Mouse (Mus musculus): Measurements from ENCODE around the gene Tspan13. TPM values are rescaled to one million over a fixed set of nuclear protein-coding genes. Genes with fewer than 3 reads are reported as not detected.
A peak's percentile ranks its signal among the peaks of the same experiment; 100 is the strongest.

Gene Tspan13
- total RNA-seq, 2 experiments from 2014 or later: 197 to 200 TPM

DNA sequence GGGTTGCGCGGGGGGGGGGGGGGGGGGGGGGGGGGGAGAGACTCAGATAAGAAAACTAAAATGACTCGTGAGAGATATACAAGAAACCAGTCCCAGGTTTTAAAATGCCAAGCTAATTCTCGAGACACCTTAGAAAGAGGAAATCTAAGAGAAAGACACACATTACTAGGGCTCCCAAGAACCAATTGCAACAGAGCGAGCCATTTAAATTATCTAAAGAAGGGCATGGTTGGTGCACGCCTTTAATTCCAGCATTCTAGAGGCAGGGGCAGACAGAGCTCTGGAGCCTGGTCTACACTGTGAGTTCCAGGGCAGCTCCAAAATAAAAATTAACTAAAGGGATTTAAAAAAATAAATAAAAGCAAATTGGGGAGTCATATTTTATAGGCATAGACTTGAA lies 12.6 kb downstream of the Tspan13 start:
- peak overlapping the region; percentile 59; the same call in 1 of the 2 replicates for H3K27ac ChIP-seq

DNA sequence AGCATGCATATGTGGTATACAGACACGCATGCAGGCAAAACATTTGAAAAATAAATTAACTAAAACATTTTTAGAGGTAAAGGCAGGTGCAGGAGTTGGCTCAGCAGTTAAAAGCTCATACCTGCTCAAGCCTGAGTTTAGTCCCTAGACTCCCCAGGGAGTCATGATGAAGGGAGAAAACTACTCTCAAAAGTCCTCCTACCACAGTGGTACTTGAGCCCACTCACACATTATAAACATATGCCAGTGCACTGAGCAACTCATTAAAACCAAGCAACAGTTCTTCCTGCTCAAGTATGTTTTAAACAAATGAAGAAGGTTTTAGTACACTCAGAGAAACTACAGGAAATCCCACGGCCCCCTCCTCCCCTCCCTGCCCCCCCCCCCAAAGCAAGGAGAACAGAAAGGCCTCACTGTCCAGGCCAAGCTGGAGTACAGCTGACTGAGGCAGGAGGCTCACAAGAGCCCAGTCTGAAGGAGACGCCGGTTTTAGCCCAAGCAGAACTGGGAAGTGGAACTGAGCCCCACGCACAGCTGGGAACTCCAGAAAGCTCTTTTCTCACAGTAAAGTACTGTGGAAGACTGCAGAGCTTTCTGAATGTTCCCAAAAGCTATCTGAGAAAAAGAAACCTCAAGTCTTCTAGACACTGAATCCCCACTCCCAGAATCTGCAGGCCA lies 13.2 kb downstream of the Tspan13 start:
- intact Hi-C loops (cut with DNase I): loop anchor here (1.0 to 5.0 kb wide), 3 partner anchors 11 to 83 kb away; no protein-coding TSS in a partner anchor
- peak overlapping the region; percentile 76 for H3K27ac ChIP-seq
- no peak overlapping the region for H3K4me3 ChIP-seq
- DNase-seq (ENCODE audit: extremely low spot score in 1 of 2, low spot score in 2 of 2): peak in 1 of 2 experiments; percentile 40
- TF ChIP-seq CTCF (IDR thresholded peaks at IDR 0.05): no peak

More for the DNA sequence above, 12.6 kb downstream of the Tspan13 start:
- DNase-seq (ENCODE audit: extremely low spot score in 1 of 2, low spot score in 2 of 2): no peak
- TF ChIP-seq CTCF (IDR thresholded peaks at IDR 0.05): no peak
- no peak overlapping the region for H3K4me3 ChIP-seq
- intact Hi-C loops (cut with DNase I): loop anchor here (1.0 to 5.0 kb wide), 3 partner anchors 11 to 83 kb away; no protein-coding TSS in a partner anchor

DNA sequence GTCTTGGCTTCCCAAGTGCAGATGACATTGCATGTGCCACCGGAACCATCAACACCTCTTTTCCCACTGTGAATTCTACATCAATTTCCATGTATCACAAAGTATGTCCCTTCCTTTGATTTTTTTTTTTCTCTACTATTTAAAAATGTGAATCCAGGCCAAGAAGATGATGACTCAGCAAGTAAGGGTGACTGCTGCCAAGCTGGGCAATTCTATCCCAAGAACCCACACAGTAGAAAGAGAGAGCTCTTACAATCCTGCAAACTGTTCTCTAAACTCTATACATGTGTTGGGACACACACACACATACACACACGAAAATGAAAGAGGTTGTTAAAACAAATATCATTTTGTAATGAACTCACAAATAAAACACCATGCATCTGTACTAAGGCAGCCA lies 15.1 kb downstream of the Tspan13 start:
- intact Hi-C loops (cut with DNase I): loop anchor here (2.0 to 5.0 kb wide), 2 partner anchors 85 to 130 kb away; partner anchors contain the start of gene Ankmy2
- DNase-seq (ENCODE audit: extremely low spot score in 1 of 2, low spot score in 2 of 2): no peak
- H3K27ac ChIP-seq: peak overlapping the region; percentile 59
- H3K4me3 ChIP-seq: no peak overlapping the region
- TF ChIP-seq CTCF (IDR thresholded peaks at IDR 0.05): no peak

DNA sequence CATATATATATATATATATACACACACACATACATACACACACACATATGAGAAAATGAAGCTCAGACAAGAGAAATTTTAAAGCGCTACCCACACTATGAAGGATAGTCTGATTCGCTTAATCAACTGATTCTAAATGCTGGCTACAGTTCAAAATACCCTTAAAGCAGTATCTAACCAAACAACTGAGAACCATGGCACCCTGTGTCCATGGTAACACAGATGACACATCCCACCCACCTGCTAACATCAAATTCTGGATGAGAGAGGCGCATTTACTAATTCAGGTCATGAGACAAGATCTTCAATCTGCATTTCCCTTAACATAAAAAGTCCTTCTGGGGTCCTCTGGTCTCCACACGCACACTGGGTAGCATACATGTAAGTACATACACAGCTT lies 16.2 kb downstream of the Tspan13 start:
- DNase-seq (ENCODE audit: extremely low spot score in 1 of 2, low spot score in 2 of 2): no peak
- intact Hi-C loops (cut with DNase I): loop anchor here (2.0 to 5.0 kb wide), 2 partner anchors 86 to 131 kb away; partner anchors contain the start of gene Ankmy2

DNA sequence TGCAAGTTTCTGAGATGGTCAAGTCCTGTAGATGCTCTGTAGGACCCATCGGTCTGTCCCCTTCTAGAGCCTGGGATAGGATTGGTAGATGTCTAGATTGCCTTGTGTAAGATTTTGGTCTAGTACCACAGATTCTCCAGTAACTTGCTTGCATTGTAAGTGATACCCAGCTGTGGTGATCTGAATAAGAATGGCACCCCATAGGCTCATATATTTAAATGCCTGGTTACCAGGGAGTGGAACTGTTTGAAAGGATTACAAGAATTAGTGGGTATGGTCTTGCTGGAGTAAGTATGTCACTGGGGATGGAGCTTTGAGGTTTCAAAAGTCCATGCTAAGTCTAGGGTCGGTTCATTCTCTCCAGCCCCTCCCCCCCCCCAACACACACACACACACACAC lies 21.6 kb downstream of the Tspan13 start:
- intact Hi-C loops (cut with DNase I): no loop called here
- no peak for TF ChIP-seq CTCF (IDR thresholded peaks at IDR 0.05)
- Histone ChIP-seq H3K4me3 (no peak overlapping the region), H3K27ac (no peak overlapping the region)
- DNase-seq (ENCODE audit: extremely low spot score in 1 of 2, low spot score in 2 of 2): no peak

More for the DNA sequence above, 16.2 kb downstream of the Tspan13 start:
- no peak for TF ChIP-seq CTCF (IDR thresholded peaks at IDR 0.05)
- H3K27ac ChIP-seq: no peak overlapping the region
- H3K4me3 ChIP-seq: no peak overlapping the region

DNA sequence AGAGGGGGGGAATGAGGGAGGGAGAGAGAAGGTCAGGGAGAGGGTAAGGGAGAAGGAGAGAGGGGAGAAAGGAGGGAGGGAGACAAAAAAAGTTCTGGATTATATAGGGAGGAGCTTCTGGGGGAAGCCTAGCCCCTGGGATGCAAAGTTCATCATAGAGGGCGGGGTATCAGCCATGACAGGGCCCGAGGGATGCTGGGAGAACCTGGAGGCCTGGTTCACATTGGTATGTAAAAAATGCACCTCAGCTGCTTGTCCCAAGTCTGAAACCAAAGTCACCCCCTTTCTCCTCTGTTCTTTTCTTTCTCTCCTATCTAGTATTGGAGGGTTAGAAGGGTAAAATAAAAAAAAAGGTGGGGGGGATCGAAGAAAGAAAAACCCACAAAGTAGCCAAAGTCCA lies 22.2 kb downstream of the Tspan13 start:
- no peak for DNase-seq (ENCODE audit: extremely low spot score in 1 of 2, low spot score in 2 of 2)
- Histone ChIP-seq H3K4me3 (no peak overlapping the region), H3K27ac (no peak overlapping the region)
- intact Hi-C loops (cut with DNase I): no loop called here
- TF ChIP-seq CTCF (IDR thresholded peaks at IDR 0.05): no peak

DNA sequence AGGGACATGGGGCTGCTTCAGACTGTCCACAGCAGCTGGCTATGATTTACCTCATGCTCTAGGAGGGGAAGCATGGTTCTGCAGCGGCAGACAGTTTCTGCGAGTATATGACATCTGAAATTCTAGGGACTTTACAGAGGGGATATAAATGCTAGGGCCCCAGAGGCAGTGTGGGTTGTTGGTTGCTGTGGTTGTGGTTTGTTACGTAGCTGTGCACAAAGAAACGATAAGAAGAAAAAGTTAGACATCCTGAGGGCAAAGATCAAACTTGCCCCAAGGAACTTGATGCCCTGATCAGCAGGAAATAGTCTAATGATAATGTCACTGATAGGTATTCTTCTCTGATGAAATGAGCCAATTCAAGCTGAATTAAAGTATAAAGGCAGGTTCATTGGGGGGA lies 22.7 kb downstream of the Tspan13 start:
- Histone ChIP-seq H3K4me3 (no peak overlapping the region), H3K27ac (no peak overlapping the region)
- intact Hi-C loops (cut with DNase I): no loop called here
- TF ChIP-seq CTCF (IDR thresholded peaks at IDR 0.05): no peak
- no peak for DNase-seq (ENCODE audit: extremely low spot score in 1 of 2, low spot score in 2 of 2)

DNA sequence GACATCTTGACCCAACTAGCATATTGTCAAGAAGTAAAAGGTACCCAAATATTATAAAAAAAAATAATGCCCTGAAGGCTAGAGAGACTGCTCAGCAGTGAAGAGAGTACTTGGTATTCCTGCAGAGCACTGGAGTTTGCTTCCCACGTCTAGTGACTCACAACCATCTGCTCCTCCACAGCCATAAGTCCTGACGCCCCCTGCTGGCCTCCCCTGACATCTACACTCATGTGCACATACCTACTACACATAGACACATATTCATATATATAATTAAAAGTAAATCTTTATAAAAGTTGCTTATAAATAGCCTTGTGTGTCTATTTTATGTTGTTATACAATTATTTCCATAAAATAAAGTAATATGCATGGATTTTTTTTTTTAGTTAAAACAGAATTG lies 24.5 kb downstream of the Tspan13 start:
- intact Hi-C loops (cut with DNase I): no loop called here
- H3K27ac ChIP-seq: no peak overlapping the region
- peak; percentile 36 for TF ChIP-seq CTCF (IDR thresholded peaks at IDR 0.05)
- H3K4me3 ChIP-seq: no peak overlapping the region
- DNase-seq (ENCODE audit: extremely low spot score in 1 of 2, low spot score in 2 of 2): peak in 1 of 2 experiments; percentile 34

DNA sequence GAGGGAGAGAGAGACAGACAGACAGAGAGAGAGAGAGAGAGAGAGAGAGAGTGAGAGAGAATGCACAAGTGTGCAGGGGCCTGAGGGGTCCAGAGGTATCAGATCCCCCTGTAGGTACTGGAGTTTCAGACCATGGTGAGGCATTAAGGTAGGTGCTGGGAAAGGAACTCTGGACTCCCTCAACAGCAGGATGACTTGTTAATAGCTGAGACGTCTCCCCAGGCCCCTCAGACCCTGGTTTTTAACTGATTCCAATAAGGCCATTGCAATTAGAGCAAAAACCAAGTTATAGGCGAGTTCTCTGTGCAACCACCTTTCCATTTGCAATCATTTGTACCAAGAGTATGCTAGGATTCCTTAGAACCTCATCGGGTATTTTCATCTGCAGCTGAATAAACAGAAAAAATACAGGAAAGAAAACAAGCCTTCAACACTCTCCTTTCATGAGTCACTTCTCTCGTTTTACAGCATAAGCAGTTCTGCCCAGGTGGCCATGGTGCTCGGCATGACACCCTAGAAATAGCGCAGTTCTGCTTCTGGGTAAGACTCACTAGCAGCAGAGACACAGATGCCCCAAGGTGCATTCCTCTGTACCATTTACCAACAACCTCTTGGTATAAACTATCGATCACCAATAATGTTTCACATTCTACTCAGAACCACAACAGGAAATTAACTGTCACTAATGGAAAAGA lies 28.9 kb downstream of the Tspan13 start:
- no peak for DNase-seq (ENCODE audit: extremely low spot score in 1 of 2, low spot score in 2 of 2)
- H3K27ac ChIP-seq: no peak overlapping the region
- intact Hi-C loops (cut with DNase I): no loop called here
- TF ChIP-seq CTCF (IDR thresholded peaks at IDR 0.05): no peak
- no peak overlapping the region for H3K4me3 ChIP-seq

DNA sequence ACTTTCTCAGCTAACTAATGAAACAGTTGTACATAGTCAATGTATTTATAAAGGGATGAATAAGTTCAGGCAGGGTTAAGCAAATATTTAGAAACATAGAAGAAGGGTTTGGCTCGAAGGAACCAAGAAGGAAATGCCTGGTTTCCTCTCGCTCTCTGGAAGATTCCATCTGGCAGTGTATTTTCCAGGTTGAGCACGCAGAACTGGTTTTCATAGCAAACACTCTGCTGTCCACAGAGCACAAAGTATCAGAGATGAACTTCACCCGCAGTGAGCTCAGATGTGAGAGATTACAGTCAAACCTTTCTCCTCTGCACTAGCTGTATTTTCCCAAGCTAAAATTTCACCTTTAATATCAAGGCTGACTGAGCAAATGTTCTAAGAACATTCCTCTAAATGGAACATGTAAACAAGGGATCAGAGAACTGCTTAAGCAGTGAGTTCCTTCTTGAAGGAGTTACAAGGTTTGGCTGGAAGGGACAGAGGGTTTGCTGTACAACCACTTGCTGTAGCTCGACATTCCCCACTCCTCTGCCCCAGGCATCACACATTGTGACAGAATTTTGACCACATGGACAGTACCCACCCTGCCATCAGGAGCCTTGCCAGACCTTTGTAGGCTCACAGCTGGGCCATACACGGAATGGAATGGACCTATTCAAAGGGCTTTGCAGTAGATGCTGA lies 33.8 kb downstream of the Tspan13 start:
- Histone ChIP-seq H3K4me3 (no peak overlapping the region), H3K27ac (no peak overlapping the region)
- DNase-seq (ENCODE audit: extremely low spot score in 1 of 2, low spot score in 2 of 2): no peak
- intact Hi-C loops (cut with DNase I): no loop called here
- TF ChIP-seq CTCF (IDR thresholded peaks at IDR 0.05): no peak

DNA sequence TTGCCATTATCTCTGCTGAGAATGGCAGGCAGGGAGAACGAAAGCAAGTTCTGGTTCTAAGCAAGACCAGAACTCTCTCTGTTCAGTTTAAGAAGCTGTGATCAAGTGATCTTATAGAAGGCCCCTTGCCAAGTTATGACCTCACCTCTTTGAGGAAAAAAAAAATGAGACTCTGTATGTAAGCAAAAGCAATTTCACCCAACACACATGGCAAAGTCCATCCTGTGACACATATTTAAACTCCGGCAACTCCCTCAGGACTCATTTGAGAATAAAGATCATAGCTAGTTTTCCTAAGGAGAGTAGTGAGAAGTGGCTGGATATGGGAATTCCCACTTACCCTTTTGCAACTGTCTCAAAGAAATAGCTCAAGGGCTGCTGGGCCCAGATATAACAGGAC lies 34.7 kb downstream of the Tspan13 start:
- no peak for TF ChIP-seq CTCF (IDR thresholded peaks at IDR 0.05)
- H3K27ac ChIP-seq: no peak overlapping the region
- no peak overlapping the region for H3K4me3 ChIP-seq
- no peak for DNase-seq (ENCODE audit: extremely low spot score in 1 of 2, low spot score in 2 of 2)
- intact Hi-C loops (cut with DNase I): no loop called here

DNA sequence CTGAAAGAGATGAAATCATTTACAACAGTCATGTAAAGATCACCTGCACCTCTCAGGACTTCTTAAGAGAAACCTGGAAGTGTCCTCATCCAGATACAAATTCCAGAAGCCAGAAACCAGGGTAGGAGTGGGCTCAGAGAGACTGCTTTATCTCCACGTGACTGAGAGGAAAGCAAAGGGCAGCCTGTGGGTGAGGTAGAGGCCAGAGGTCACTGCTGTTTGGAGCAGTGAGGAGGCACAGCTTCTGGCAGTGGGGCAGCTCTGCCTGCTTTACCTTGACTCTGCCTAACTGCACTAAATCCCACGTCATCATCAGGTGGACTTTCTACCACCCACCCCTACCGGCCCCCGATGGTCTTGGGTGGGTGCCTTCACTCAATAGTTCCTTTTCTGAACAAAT lies 37.6 kb downstream of the Tspan13 start:
- Histone ChIP-seq H3K27ac (no peak overlapping the region), H3K4me3 (no peak overlapping the region)
- no peak for TF ChIP-seq CTCF (IDR thresholded peaks at IDR 0.05)
- DNase-seq (ENCODE audit: extremely low spot score in 1 of 2, low spot score in 2 of 2): no peak
- intact Hi-C loops (cut with DNase I): no loop called here

Measured in left cerebral cortex, adult 2 months (tissue).